Mouse (Mus musculus): ENCODE results near the gene Enthd1.

Enthd1 gene

GRCm38 (mm10) chr15:80485601-80486000, 79.4 kb downstream of the Enthd1 start:
- no peak for ATAC-seq (ENCODE audit: low TSS enrichment)

- no peak for ATAC-seq (ENCODE audit: low TSS enrichment)
Measured at GRCm38 (mm10) chr15:80483041-80483705, 81.8 kb downstream of the Enthd1 start.

- no peak for ATAC-seq (ENCODE audit: low TSS enrichment)
Measured at GRCm38 (mm10) chr15:80482348-80482747, 82.6 kb downstream of the Enthd1 start.

GRCm38 (mm10) chr15:80474429-80475002, 90.4 kb downstream of the Enthd1 start:
- peak; percentile 80 for ATAC-seq (ENCODE audit: low TSS enrichment)

GRCm38 (mm10) chr15:80467876-80468275, 97.1 kb downstream of the Enthd1 start:
- ATAC-seq (ENCODE audit: low TSS enrichment), result no peak

GRCm38 (mm10) chr15:80462106-80462505, 102.8 kb downstream of the Enthd1 start:
- no peak for ATAC-seq (ENCODE audit: low TSS enrichment)

GRCm38 (mm10) chr15:80461446-80461845, 103.5 kb downstream of the Enthd1 start:
- ATAC-seq (ENCODE audit: low TSS enrichment), result no peak

- ATAC-seq (ENCODE audit: low TSS enrichment), result peak; percentile 62
Measured at GRCm38 (mm10) chr15:80460011-80460410, 104.9 kb downstream of the Enthd1 start.

- ATAC-seq (ENCODE audit: low TSS enrichment), result no peak
Measured at GRCm38 (mm10) chr15:80457984-80458383, 107.0 kb downstream of the Enthd1 start.

- peak; percentile 70 for ATAC-seq (ENCODE audit: low TSS enrichment)
Measured at GRCm38 (mm10) chr15:80454486-80454885, 110.5 kb downstream of the Enthd1 start.

- no peak for ATAC-seq (ENCODE audit: low TSS enrichment)
Measured at GRCm38 (mm10) chr15:80452425-80452824, 112.5 kb downstream of the Enthd1 start.

GRCm38 (mm10) chr15:80445956-80446687, 118.8 kb downstream of the Enthd1 start:
- no peak for ATAC-seq (ENCODE audit: low TSS enrichment)

GRCm38 (mm10) chr15:80440195-80440594, 124.8 kb downstream of the Enthd1 start:
- ATAC-seq (ENCODE audit: low TSS enrichment), result no peak

- ATAC-seq (ENCODE audit: low TSS enrichment), result no peak
Measured at GRCm38 (mm10) chr15:80438423-80438822, 126.5 kb downstream of the Enthd1 start.

GRCm38 (mm10) chr15:80437996-80438395, 127.0 kb downstream of the Enthd1 start:
- ATAC-seq (ENCODE audit: low TSS enrichment), result no peak

GRCm38 (mm10) chr15:80436961-80437360, 128.0 kb downstream of the Enthd1 start:
- ATAC-seq (ENCODE audit: low TSS enrichment), result no peak

- peak; percentile 70; the same call in 1 of the 2 replicates for ATAC-seq (ENCODE audit: low TSS enrichment)
Measured at GRCm38 (mm10) chr15:80430324-80430723, 134.6 kb downstream of the Enthd1 start.

- peak; percentile 74 for ATAC-seq (ENCODE audit: low TSS enrichment)
Measured at GRCm38 (mm10) chr15:80418146-80418545, 146.8 kb downstream of the Enthd1 start.

- no peak for ATAC-seq (ENCODE audit: low TSS enrichment)
Measured at GRCm38 (mm10) chr15:80417066-80417465, 147.9 kb downstream of the Enthd1 start.

GRCm38 (mm10) chr15:80415132-80415531, 149.8 kb downstream of the Enthd1 start:
- no peak for ATAC-seq (ENCODE audit: low TSS enrichment)

- ATAC-seq (ENCODE audit: low TSS enrichment), result peak; percentile 60
Measured at GRCm38 (mm10) chr15:80413988-80414721, 150.8 kb downstream of the Enthd1 start.

GRCm38 (mm10) chr15:80413070-80413469, 151.9 kb downstream of the Enthd1 start:
- ATAC-seq (ENCODE audit: low TSS enrichment), result peak; percentile 13; the same call in 1 of the 2 replicates

All from frontal cortex, adult (tissue).